Mouse (Mus musculus): ENCODE data around the gene Pptc7. TPM values are rescaled to one million over a fixed set of nuclear protein-coding genes. Genes with fewer than 3 reads are reported as not detected.

Pptc7 gene
- total RNA-seq (2014; fragmentation: Nextera tagmentation) (14.4 and 15.5 TPM in 2 replicates), total RNA-seq (2017) (10.4 and 11.3 TPM in 2 replicates)

- ATAC-seq (replicated peaks; ENCODE audit: low FRiP score, low TSS enrichment, poor library complexity, severe bottlenecking): peak; percentile 81
Measured at GRCm38 (mm10) chr5:122284183-122285028, at the start of gene Pptc7. TSS of gene Pptc7 (plus strand) at chr5:122284365.

- no peak for ATAC-seq (replicated peaks; ENCODE audit: low FRiP score, low TSS enrichment, poor library complexity, severe bottlenecking)
Measured at GRCm38 (mm10) chr5:122235196-122235836, 48.8 kb upstream of the Pptc7 start.

- ATAC-seq (replicated peaks; ENCODE audit: low FRiP score, low TSS enrichment, poor library complexity, severe bottlenecking): no peak
Measured at GRCm38 (mm10) chr5:122237200-122237599, 47.0 kb upstream of the Pptc7 start.

- no peak for ATAC-seq (replicated peaks; ENCODE audit: low FRiP score, low TSS enrichment, poor library complexity, severe bottlenecking)
Measured at GRCm38 (mm10) chr5:122239618-122240017, 44.5 kb upstream of the Pptc7 start.

- no peak for ATAC-seq (replicated peaks; ENCODE audit: low FRiP score, low TSS enrichment, poor library complexity, severe bottlenecking)
Measured at GRCm38 (mm10) chr5:122240521-122240920, 43.6 kb upstream of the Pptc7 start.

GRCm38 (mm10) chr5:122240989-122241388, 43.2 kb upstream of the Pptc7 start:
- ATAC-seq (replicated peaks; ENCODE audit: low FRiP score, low TSS enrichment, poor library complexity, severe bottlenecking): no peak

- ATAC-seq (replicated peaks; ENCODE audit: low FRiP score, low TSS enrichment, poor library complexity, severe bottlenecking): no peak
Measured at GRCm38 (mm10) chr5:122242521-122243123, 41.5 kb upstream of the Pptc7 start.

- ATAC-seq (replicated peaks; ENCODE audit: low FRiP score, low TSS enrichment, poor library complexity, severe bottlenecking): no peak
Measured at GRCm38 (mm10) chr5:122243781-122244523, 40.2 kb upstream of the Pptc7 start.

GRCm38 (mm10) chr5:122245186-122245585, 39.0 kb upstream of the Pptc7 start:
- no peak for ATAC-seq (replicated peaks; ENCODE audit: low FRiP score, low TSS enrichment, poor library complexity, severe bottlenecking)

GRCm38 (mm10) chr5:122246547-122247167, 37.5 kb upstream of the Pptc7 start:
- ATAC-seq (replicated peaks; ENCODE audit: low FRiP score, low TSS enrichment, poor library complexity, severe bottlenecking): no peak

GRCm38 (mm10) chr5:122247529-122247928, 36.6 kb upstream of the Pptc7 start:
- ATAC-seq (replicated peaks; ENCODE audit: low FRiP score, low TSS enrichment, poor library complexity, severe bottlenecking): no peak

GRCm38 (mm10) chr5:122247934-122248333, 36.2 kb upstream of the Pptc7 start:
- ATAC-seq (replicated peaks; ENCODE audit: low FRiP score, low TSS enrichment, poor library complexity, severe bottlenecking): no peak

GRCm38 (mm10) chr5:122249281-122249680, 34.9 kb upstream of the Pptc7 start:
- no peak for ATAC-seq (replicated peaks; ENCODE audit: low FRiP score, low TSS enrichment, poor library complexity, severe bottlenecking)

- no peak for ATAC-seq (replicated peaks; ENCODE audit: low FRiP score, low TSS enrichment, poor library complexity, severe bottlenecking)
Measured at GRCm38 (mm10) chr5:122251895-122252606, 32.1 kb upstream of the Pptc7 start.

- no peak for ATAC-seq (replicated peaks; ENCODE audit: low FRiP score, low TSS enrichment, poor library complexity, severe bottlenecking)
Measured at GRCm38 (mm10) chr5:122258027-122258741, 26.0 kb upstream of the Pptc7 start.

- ATAC-seq (replicated peaks; ENCODE audit: low FRiP score, low TSS enrichment, poor library complexity, severe bottlenecking): peak; percentile 60
Measured at GRCm38 (mm10) chr5:122262104-122262503, 22.1 kb upstream of the Pptc7 start.

- ATAC-seq (replicated peaks; ENCODE audit: low FRiP score, low TSS enrichment, poor library complexity, severe bottlenecking): peak; percentile 92
Measured at GRCm38 (mm10) chr5:122263933-122264905, 19.9 kb upstream of the Pptc7 start, which contains the start of gene Tctn1. TSS of gene Tctn1 (minus strand) at chr5:122264460.

Data from megakaryocyte-erythroid progenitor cell, adult 5-6 weeks (primary cell).